Mouse (Mus musculus) ovary, adult 18-20 months (tissue): ENCODE data around the gene Npy2r.

ENCODE experiments used
- DNase-seq: peaks from one replicate; pipeline ENCODE4 v3.0.0; 2022; ENCODE audit warnings: low spot score, mixed read lengths

The Npy2r gene

GRCm38 (mm10) chr3:82547908-82548721 is at the start of gene Npy2r:
Gene Npy2r, minus strand, starts transcription at chr3:82548084.
- DNase-seq: no peak

- no peak for DNase-seq
Measured at GRCm38 (mm10) chr3:82557786-82558185, 9.9 kb upstream of the Npy2r start.

- no peak for DNase-seq
Measured at GRCm38 (mm10) chr3:82556311-82556828, 8.5 kb upstream of the Npy2r start.

GRCm38 (mm10) chr3:82549932-82550331 is 2.0 kb upstream of the Npy2r start:
- DNase-seq: no peak

- no peak for DNase-seq
Measured at GRCm38 (mm10) chr3:82548753-82549152, 869 bp upstream of the Npy2r start.

GRCm38 (mm10) chr3:82541449-82541848 is 6.4 kb downstream of the Npy2r start:
- no peak for DNase-seq

- DNase-seq: no peak
Measured at GRCm38 (mm10) chr3:82539951-82540350, 7.9 kb downstream of the Npy2r start.

GRCm38 (mm10) chr3:82524792-82525191 is 23.1 kb downstream of the Npy2r start:
- DNase-seq: no peak

GRCm38 (mm10) chr3:82498006-82498405 is 49.9 kb downstream of the Npy2r start:
- no peak for DNase-seq
